Mouse (Mus musculus) macrophage (primary cell): ENCODE data around the gene Adipor2. TPM values are rescaled to one million over a fixed set of nuclear protein-coding genes. Genes with fewer than 3 reads are reported as not detected.
"Not testable (repeated sequence)": the region's sequence is repeated elsewhere in the genome, so short reads cannot be mapped to it uniquely, and the experiment has no call there.

Source experiments
- H3K27ac ChIP-seq: fragments of 350-480 bp; formaldehyde crosslinking; 2 replicates; pipeline ENCODE4 v1.9.0; 2021
- H3K36me3 ChIP-seq: fragments of 350-480 bp; formaldehyde crosslinking; 2 replicates; pipeline ENCODE4 v1.9.0; 2021; ENCODE audit errors: inconsistent target
- H3K4me3 ChIP-seq: fragments of 350-480 bp; formaldehyde crosslinking; 2 replicates; pipeline ENCODE4 v1.9.0; 2021; ENCODE audit errors: inconsistent target
- H3K79me2 ChIP-seq: fragments of 350-480 bp; formaldehyde crosslinking; 2 replicates; pipeline ENCODE4 v1.9.0; 2021; ENCODE audit errors: inconsistent target
- WGBS: methylation state at CpG from one replicate; pipeline ENCODE4 v1.1.7; 2026; ENCODE audit warnings: inconsistent platforms; ENCODE audit not compliant: missing documents; 5-methylcytosine and 5-hydroxymethylcytosine counted together
- polyA plus RNA-seq: library from polyadenylated mRNA; stranded (reverse); fragments of 250-400 nt; gene quantifications from 3 replicates; pipeline ENCODE4 v1.2.4, GENCODE M21; 2018; ENCODE audit warnings: inconsistent platforms

Gene Adipor2
- polyA plus RNA-seq, 1 experiment from 2014 or later, result 38.1 TPM

GRCm38 (mm10) chr6:119360925-119361702, 56.4 kb downstream of the Adipor2 start:
- H3K4me3 ChIP-seq, result no peak overlapping the region
- WGBS, result 98% methylated on average over 3 of the region's 3 CpGs
- no peak overlapping the region for H3K27ac ChIP-seq
- H3K79me2 ChIP-seq, result no peaks in the 10 kb centered on the region
- peaks cover 32% of the 10 kb centered on the region; the same call in 1 of the 2 replicates for H3K36me3 ChIP-seq

- WGBS, result 61% methylated on average over 4 of the region's 6 CpGs
- H3K79me2 ChIP-seq, H3K4me3 ChIP-seq, H3K27ac ChIP-seq: not testable (repeated sequence)
- H3K36me3 ChIP-seq, result peaks cover 38% of the 10 kb centered on the region
Observed at GRCm38 (mm10) chr6:119360250-119360649, 57.3 kb downstream of the Adipor2 start.

GRCm38 (mm10) chr6:119358020-119358571, 59.4 kb downstream of the Adipor2 start:
- Histone ChIP-seq H3K4me3 (no peak overlapping the region), H3K36me3 (peaks cover 43% of the 10 kb centered on the region), H3K27ac (no peak overlapping the region), H3K79me2 (no peaks in the 10 kb centered on the region)
- 53% methylated on average over 8 of the region's 8 CpGs for WGBS

GRCm38 (mm10) chr6:119352501-119352900, 65.0 kb downstream of the Adipor2 start:
- Histone ChIP-seq H3K79me2 (no peaks in the 10 kb centered on the region), H3K36me3 (peaks cover 34% of the 10 kb centered on the region), H3K27ac (no peak overlapping the region), H3K4me3 (no peak overlapping the region)
- WGBS, result 84% methylated on average over 6 of the region's 6 CpGs

GRCm38 (mm10) chr6:119351656-119352055, 65.8 kb downstream of the Adipor2 start:
- peaks cover 31% of the 10 kb centered on the region for H3K36me3 ChIP-seq
- WGBS, result 82% methylated on average over 8 of the region's 8 CpGs
- H3K27ac ChIP-seq, result no peak overlapping the region
- no peak overlapping the region for H3K4me3 ChIP-seq
- no peaks in the 10 kb centered on the region for H3K79me2 ChIP-seq

GRCm38 (mm10) chr6:119350703-119351198, 66.8 kb downstream of the Adipor2 start:
- no peak overlapping the region for H3K4me3 ChIP-seq
- WGBS, result 67% methylated on average over 9 of the region's 9 CpGs

GRCm38 (mm10) chr6:119348234-119348633, 69.3 kb downstream of the Adipor2 start:
- Histone ChIP-seq H3K79me2 (no peaks in the 10 kb centered on the region), H3K36me3 (peaks cover 5% of the 10 kb centered on the region; the same call in 1 of the 2 replicates), H3K4me3 (no peak overlapping the region), H3K27ac (no peak overlapping the region)
- 0% methylated on average over 1 of the region's 1 CpGs for WGBS

More at GRCm38 (mm10) chr6:119350703-119351198, 66.8 kb downstream of the Adipor2 start:
- H3K27ac ChIP-seq, result no peak overlapping the region
- H3K79me2 ChIP-seq, result no peaks in the 10 kb centered on the region
- H3K36me3 ChIP-seq, result peaks cover 28% of the 10 kb centered on the region

GRCm38 (mm10) chr6:119347813-119348212, 69.7 kb downstream of the Adipor2 start:
- no peaks in the 10 kb centered on the region for H3K79me2 ChIP-seq
- H3K27ac ChIP-seq, result no peak overlapping the region
- 87% methylated on average over 5 of the region's 5 CpGs for WGBS
- H3K4me3 ChIP-seq, result no peak overlapping the region
- 0 out of 2 replicates have a peak, but pooled peaks cover under 1% of the 10 kb centered on the region for H3K36me3 ChIP-seq

GRCm38 (mm10) chr6:119346257-119346656, 71.2 kb downstream of the Adipor2 start:
- Histone ChIP-seq H3K27ac (no peak overlapping the region), H3K79me2 (no peaks in the 10 kb centered on the region), H3K36me3 (no peaks in the 10 kb centered on the region), H3K4me3 (no peak overlapping the region)
- WGBS, result 24% methylated on average over 10 of the region's 10 CpGs

GRCm38 (mm10) chr6:119341409-119341808, 76.1 kb downstream of the Adipor2 start:
- Histone ChIP-seq H3K27ac (no peak overlapping the region), H3K36me3 (no peaks in the 10 kb centered on the region), H3K4me3 (no peak overlapping the region), H3K79me2 (no peaks in the 10 kb centered on the region)

- H3K36me3 ChIP-seq, result no peaks in the 10 kb centered on the region
- H3K27ac ChIP-seq, result no peak overlapping the region
- no peaks in the 10 kb centered on the region for H3K79me2 ChIP-seq
- 39% methylated on average over 10 of the region's 11 CpGs for WGBS
- H3K4me3 ChIP-seq, result no peak overlapping the region
Observed at GRCm38 (mm10) chr6:119338121-119338912, 79.2 kb downstream of the Adipor2 start.

- no peak overlapping the region for H3K4me3 ChIP-seq
- 95% methylated on average over 3 of the region's 3 CpGs for WGBS
- H3K27ac ChIP-seq, result no peak overlapping the region
- H3K79me2 ChIP-seq, result no peaks in the 10 kb centered on the region
- no peaks in the 10 kb centered on the region for H3K36me3 ChIP-seq
Observed at GRCm38 (mm10) chr6:119337287-119337686, 80.2 kb downstream of the Adipor2 start.

- 29% methylated on average over 7 of the region's 7 CpGs for WGBS
- no peaks in the 10 kb centered on the region for H3K79me2 ChIP-seq
- H3K4me3 ChIP-seq, result no peak overlapping the region
- H3K36me3 ChIP-seq, result no peaks in the 10 kb centered on the region
- H3K27ac ChIP-seq, result no peak overlapping the region
Observed at GRCm38 (mm10) chr6:119336124-119336523, 81.4 kb downstream of the Adipor2 start.

- H3K27ac ChIP-seq, result no peak overlapping the region
- H3K36me3 ChIP-seq, result no peaks in the 10 kb centered on the region
- H3K4me3 ChIP-seq, result no peak overlapping the region
- 92% methylated on average over 3 of the region's 3 CpGs for WGBS
- H3K79me2 ChIP-seq, result no peaks in the 10 kb centered on the region
Observed at GRCm38 (mm10) chr6:119333831-119334230, 83.7 kb downstream of the Adipor2 start.

- WGBS, result 61% methylated on average over 3 of the region's 3 CpGs
- H3K4me3 ChIP-seq, result no peak overlapping the region
- no peaks in the 10 kb centered on the region for H3K36me3 ChIP-seq
- H3K79me2 ChIP-seq, result no peaks in the 10 kb centered on the region
- H3K27ac ChIP-seq, result no peak overlapping the region
Observed at GRCm38 (mm10) chr6:119333202-119333601, 84.3 kb downstream of the Adipor2 start.
